Mouse (Mus musculus): ENCODE measurements around the gene Prrx2.
A peak's percentile ranks its signal among the peaks of the same experiment; 100 is the strongest.

Gene Prrx2

DNA sequence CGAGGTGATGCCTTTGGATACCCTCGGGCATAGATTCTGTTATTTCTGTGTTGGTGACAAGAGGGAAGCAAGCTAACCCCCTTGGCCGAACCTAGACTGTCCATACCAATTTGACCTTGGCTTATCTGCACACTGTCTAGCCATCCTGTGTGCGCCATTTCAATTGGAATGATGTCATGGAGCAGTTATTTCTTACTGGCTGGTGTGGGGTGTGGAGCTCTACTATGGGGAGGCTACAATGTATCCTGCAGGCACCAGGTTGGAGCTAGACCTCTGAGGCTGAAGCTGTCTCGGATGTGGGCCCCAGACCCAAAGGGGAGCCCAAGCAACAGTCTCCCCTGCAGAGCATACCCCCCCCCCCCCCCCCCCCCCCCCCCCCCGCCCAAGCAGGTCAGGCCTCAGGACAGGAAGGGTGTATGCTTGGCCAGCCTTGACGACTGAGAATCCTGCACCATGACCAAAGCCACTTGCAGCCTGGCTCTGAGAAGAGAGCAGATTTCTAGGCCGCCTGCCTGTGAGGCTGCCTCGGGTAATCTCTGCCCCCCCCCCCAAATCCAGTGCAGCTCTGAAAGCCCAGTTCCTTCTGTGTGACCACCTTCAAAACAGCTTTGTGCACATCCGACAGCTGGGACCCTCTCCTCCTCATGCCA lies at the start of gene Prrx2:
Gene Prrx2 (plus strand): TSS at position 600 of the 650 bp plus-strand sequence.
- DNase-seq = no peak

DNA sequence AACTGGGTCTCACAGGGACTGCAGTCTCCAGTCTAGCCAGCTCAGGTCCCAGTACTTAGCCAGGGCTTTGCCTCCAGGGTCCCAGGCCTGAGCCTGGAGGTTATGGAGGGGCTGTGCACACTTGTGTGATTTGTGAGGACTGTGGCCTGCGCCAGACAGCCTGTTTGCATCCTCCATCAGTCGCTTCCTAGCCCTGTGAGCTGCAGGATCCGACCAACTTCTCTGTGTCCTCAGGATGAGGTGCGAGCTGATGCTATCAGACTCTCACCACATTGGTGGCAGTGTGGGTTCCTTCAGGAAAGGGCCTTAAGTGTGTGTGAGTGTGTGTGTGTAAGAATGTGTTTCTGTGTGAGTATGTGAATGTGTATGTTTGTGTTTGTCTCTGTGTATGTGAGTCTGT lies 47.3 kb upstream of the Prrx2 start:
- no peak for DNase-seq

DNA sequence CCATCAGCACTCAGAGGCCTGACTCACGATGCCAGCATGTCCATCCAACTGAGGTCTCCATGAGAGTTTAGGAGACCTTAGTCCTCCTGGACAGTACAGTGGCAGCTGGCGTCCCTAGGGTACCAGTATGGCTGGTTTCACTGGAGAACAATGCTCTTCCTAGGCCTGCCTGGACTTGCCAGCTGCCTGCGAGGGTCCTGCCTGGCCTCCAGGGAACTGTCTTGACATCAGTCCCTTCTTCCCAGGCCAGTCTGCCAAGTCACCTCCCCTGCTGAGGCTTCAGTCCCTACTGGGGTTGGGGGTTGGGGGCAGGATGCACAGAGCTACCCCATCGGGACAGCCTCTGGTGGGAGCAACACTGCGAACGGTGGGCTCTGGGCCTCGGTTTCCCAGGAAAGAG lies 42.7 kb upstream of the Prrx2 start:
- DNase-seq = no peak

DNA sequence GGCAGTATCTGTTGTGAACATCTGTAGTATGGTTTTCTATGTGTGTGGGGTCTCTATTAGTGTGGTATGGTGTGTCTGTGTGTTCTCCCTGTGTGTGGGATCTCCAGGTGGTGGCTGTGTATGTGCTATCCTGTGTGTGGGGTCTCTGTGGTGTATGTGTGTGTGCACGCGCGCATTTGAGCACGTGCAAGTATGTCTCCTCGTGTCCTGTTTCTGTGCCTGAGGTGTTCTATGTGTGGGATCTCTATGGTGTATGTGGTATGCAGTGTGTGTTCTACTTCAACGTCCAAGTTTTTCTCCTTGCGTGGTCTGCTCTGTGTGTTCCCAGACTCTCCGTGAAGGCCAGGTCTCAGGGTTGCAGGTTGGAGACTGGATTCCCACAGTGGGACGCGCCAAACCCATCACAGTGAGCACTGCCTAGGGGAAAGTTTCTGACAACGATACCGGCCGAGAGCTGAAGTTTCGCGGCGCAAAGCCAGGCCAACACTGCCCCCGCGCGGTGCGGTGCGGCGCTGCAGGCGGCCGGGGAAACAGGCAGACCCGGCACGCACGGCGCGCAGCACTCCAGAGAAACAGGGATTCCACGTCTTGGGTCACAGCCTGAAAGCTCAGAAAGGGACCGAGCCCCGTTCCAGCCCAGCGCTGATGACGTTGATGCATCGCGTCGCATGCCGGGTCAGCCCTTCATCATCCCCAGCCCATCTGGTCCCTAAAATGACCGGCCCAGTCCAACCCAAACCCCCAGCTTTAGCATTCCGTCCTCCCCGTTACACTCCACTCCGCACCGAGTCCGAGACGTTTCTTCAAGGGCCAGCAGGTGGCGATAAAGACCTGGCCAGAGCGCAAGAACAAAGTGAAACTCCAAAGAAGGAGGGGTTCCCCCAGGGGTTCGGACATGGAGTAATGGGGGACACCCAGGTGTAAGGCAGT lies 40.3 kb upstream of the Prrx2 start:
- peak; percentile 96 for DNase-seq

DNA sequence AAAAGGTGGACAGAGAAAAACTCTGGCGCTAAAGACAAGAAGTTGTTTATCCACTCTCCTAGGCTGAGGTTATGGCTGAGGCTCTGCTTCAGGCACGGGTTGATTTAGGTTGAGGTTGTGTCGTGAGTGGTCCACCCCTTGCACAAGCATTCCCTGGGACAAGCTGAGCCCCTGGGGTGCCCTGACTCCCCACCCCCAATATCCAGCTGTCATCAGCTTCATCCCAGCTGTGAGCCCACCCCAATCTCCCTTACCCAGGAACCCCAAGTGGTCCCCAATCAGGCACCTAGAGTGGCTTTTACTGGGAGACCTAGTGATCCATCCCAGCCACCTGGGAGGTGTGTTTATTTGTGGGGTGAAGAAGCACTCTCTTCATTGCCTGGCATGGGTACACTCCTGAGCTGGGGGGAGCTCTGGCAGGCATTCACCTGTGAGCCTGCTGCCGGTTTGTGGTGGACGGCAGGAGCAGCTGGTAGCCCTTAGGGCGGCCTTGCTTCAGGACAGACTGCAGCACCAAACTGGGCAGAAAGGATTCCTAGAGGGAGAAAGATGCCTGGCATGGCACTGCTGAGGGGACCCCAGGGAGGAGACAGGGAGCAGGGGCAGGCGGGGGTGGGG lies 39.4 kb upstream of the Prrx2 start:
- no peak for DNase-seq

DNA sequence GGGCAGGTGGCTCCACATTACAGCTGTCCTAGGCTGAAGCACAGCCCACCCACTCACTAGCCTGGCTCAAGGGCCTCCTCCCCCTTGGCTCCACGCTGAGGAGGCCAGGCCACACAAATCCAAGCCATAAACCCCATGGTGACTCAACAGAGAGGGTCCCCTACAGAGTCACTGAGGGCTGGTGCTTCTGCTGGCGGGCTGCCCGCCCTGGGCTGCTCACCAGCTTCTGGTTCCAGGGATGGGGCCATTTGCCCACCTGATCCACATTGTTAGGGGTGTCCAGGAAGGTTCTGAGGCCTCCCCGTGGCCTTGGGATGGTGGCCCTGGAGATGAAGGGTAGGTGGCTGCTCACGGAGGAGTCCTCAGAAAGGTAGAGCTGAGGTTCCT lies 38.9 kb upstream of the Prrx2 start:
- DNase-seq = peak; percentile 32

DNA sequence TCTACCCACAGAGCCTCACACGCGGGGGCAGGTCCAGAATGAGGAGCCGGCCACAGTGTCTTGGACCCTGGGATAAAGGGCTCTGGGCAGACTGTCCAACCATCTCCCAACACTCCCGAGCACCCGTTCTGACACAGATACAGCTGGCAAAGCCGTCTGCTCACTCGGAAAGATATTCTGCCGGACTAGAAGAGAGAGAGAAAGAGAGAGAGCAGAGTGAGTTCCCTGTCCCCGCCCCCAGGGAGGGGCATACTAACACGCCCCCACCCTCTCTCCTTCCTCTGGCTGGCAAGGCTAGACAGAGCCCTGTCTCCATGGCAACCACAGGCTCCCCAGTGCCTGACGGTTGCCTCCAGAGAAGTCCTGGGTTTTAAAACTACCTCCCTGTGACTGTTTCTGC lies 38.4 kb upstream of the Prrx2 start:
- DNase-seq = peak; percentile 89

DNA sequence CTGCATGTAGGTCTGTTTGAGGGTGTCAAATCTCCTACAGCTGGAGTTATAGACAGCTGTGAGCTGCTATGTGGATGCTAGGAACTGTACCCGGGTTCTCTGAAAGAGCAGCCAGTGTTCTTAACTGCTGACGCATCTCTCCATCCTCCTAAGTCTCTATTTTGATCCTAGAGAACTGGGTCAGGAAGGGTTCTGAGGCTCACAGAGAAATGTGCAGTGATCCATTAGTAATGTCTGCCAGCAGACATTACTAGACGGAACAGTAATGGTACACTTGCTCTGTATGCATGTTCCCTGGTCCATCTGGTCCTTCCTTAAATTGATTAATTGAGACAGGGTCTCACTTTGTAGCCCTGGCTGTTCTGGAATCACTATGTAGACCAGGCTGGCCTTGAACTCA lies 35.3 kb upstream of the Prrx2 start:
- DNase-seq = no peak

DNA sequence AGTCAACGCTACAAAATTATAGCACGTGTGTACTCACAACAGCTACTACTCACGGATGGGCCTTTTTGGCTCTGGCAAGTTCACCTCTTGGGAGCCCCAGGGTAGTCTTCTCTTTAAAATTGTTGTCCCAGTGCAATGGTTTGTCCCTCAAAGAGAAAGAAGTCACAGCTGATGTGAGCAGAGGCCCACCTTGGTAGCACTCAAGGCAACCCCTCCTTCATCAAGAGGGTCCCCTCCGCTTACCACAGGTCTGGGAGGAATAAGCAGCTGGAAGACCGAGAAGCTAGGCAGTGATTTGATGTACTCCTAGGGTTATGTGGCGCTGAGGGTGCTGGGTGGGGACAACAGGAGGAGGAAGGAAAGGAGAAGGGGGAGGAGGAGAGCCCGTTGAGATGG lies 34.1 kb upstream of the Prrx2 start:
- DNase-seq = no peak

DNA sequence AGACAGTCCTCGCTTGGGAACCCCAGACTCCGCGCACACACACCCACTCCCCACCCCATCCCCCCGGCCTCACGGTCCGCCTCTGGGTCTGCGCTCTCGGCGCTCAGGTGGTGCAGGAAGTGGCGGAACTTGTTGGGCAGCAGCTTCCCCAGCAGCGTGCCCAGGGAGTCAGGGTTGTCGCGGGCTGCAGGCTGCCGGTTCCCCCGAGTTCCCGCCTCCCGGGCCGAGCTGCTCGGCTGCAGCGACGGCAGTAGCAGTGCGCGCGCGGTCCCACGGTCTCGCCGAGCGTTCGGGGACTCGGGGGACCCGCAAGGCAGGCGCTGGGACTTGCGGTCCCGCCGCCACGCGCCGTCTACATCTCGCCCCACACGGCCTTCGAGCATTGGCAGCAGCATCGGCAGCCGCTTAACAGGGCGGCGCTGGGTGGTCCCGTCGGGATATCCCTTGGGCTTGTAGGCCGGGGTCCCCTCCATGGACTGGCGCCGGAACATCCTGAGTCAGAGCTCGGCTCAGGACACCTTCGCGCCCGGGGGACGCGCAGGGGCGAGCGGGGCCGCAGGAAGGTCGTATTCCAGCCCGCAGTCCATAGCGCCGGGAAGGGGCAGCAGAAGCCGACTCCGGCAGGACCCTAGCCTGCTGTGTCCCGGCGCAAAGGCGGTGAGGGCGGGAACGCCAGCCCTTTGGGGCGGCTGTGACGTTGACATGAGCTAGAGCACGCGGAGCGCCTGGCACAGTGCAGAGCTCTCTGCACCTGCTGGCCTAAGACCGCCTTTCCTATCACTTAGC lies 33.5 kb upstream of the Prrx2 start:
- peak; percentile 61 for DNase-seq

DNA sequence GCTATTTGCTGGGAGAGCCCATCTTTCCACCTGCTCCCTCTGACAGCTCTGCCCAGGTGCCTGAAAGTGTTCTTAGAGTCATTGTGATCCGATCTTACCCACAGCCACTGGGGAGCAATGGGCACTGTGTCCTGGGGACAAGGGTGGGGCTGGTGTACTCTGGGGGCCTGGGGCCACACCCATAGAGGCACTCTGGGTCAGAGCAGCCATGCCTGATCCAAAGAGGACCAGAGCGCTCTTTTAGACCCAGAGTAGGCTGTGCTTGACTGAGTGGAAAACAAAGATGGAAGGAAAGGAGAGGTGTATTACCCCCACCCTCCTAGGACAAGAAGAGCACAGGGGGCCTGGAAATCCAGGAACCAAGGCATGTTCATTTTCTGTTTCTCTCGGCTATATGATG lies 31.2 kb upstream of the Prrx2 start, which contains the start of gene 1700001O22Rik:
Gene 1700001O22Rik (minus strand): TSS at position 58 of the 400 bp plus-strand sequence.
- DNase-seq = no peak

DNA sequence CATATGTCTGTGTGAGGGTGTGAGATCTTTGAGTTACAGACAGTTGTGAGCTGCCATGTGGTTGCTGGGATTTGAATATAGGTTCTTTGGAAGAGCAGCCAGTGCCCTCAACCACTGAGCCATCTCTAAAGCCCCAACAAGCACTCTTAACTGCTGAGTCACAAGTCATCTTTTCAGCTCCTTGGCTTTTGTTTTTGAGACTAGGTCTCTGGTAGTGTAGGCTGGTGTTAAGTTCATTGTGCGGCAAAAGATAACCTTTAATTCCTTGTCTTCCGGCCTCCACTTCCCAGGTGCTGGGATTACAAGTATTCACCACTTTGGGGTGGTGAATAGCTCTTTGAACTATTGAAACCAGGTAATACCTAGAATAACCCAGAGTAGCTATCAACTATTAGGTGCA lies 28.8 kb upstream of the Prrx2 start:
- DNase-seq = no peak

DNA sequence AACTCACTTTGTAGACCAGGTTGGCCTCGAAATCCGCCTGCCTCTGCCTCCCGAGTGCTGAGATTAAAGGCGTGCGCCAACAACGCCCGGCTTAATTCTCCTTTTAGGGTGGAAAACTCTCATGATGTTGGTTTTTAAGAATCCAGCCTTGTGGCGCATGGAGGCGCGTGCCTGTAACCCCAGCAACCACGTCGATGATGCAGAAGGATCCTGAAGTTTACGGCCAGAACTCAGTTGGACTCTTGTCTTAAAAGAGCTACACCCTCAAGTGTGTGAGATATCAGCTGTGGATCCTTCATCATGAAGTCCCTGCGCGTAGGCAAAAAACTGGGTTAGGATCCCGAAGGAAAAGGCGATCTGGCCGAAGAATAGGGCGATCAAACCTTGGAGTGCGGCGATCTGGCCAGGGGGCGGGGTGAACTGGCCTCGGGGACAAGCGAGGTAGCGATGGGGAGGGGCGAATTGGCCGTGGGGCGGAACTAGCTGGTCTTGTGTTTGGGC lies 27.6 kb upstream of the Prrx2 start:
- DNase-seq = no peak

DNA sequence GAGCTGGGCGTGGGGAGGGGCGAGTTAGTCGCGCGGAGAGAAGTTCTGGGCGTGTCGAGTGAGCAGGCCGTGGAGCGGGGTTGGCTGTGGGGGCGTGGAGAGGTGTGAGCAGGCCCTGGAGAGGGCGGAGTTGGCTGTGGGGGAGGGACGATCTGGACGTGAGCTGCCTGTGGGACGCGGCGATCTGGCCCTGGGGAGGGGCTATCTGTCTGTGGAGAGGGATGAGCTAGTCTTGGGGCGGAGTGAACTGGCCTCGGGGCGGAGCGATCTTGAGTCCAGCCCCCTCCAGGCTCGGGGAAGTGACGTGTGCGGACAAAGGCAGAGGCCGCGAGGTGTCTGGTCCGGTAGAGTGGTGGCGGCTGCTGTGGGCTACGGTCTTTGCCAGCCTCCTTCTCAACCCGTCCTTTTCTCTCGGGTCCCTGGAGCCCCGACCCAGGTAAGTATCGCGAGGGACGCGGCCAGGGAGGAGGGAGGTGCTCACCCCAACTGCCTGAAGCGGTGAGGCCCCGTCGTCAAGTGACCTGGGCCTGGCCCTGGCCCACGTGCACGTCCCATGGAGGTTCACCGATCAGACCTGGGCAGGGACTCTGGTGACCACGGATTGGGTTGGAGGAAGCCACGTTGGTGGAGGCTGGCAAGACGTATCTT lies 27.0 kb upstream of the Prrx2 start, which contains the start of gene Ntmt1:
Gene Ntmt1 (plus strand): TSS at position 179 of the 648 bp plus-strand sequence.
- DNase-seq = peak; percentile 100

DNA sequence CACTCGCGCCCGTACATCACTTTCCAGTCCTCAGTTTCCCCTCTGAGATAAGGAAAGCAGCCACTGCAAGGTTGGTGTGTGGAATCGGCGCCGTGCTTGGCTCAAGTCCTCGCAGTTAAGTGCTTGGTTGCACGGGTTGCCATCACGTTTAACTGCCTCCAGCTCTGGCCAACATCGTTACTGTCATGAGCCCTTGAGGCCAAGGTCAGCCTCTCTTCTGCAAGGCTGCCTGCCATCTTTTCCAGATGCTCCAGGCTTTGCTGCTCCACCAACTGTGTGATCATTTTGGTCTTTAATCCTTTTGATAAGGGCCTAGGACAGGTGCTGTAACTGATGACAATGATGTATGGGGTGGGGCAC lies 26.5 kb upstream of the Prrx2 start:
- DNase-seq = peak; percentile 21

DNA sequence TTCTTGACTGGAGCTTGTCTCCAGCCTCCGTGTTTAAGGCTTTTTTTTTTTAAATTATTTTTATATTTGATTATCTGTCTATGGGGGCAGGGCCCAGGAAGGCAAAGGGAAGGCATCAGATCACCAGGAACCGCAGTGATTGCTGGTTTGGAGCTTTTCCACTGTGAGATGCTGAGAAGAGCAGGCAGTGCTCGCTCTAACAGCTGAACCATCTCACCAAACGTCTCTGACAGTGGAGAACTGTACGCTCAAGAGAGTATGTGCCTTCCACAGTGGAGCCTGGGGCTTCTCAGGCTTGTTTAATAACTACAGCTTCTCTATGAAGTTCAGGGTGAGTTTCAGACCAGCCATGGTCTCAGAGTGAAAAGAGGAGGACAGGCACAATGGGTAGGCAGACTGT lies 25.3 kb upstream of the Prrx2 start:
- no peak for DNase-seq

DNA sequence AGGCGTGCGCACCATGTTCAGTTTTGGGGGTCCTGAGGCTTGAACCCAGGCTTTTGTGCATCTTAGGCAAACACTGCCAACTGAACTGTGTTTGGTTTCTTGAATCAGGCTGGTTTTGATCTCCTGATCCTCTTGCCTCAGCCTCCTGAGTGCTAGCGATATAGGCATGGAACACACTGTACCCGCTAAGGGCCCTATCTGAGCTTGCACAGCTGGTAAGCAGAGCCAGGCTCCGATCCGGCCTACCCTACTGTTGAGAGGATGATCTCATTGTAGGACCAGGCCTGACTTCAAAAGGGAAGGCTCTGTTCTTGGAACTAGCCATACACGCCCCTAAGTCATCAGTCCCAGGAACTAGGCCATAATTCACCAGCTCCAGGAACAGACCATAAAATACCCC lies 24.2 kb upstream of the Prrx2 start:
- DNase-seq = no peak

DNA sequence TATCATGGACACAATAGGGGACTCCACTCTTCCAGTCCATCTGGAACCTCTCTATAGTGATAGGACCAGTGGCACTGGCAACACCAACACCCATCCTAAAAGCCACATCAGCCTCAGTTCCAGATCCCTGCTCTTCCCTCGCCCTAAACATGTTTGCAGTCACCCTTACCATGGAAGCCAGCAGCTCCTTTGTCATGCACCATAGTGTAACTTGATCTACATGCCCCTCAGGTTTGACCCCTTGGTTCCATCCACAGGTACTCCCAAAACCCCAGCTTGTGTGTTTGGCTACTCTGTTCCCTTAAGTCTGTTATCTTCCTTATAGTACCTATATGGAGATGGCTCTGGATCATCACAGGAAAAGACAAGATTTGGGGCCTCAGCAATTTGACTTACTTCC lies 18.4 kb upstream of the Prrx2 start:
- DNase-seq = no peak

DNA sequence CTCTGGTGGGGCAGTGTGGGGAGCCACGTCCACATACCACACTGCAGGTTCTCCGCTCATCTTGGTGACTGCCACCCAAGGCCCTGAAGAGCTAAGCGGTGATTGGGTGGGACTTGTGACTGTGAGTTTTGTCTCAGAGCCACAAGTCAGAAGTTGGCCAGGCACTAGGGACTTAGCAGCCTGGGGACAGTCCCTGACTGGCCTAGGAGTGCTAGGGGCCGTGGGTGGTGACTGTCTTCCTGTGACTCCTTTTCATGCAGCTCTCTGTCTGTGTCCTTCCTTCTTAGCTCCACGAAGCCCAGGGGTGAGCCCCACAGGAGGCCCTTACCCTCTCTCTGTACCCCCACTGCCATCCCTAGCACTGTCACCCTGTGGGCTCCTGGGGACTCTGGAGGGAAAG lies 14.9 kb upstream of the Prrx2 start:
- DNase-seq = no peak

DNA sequence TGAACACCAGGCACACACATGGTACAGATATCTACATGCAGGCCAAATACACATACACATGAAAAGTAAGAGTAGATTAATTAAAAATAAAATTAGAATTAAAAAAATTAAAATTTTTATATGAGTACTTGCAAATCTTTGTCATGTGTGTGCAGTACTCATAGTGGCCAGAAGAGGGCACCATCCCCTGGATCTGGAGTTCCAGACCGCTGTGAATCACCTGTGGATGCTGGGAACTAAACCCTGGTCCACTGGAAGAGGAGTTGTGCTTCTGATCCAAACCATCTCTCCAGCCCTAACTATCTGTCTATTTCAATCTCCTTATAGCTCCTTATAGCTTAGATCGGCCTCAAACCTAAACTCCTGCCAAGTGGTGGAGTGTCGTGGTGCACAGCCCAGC lies 13.7 kb upstream of the Prrx2 start:
- DNase-seq = no peak

DNA sequence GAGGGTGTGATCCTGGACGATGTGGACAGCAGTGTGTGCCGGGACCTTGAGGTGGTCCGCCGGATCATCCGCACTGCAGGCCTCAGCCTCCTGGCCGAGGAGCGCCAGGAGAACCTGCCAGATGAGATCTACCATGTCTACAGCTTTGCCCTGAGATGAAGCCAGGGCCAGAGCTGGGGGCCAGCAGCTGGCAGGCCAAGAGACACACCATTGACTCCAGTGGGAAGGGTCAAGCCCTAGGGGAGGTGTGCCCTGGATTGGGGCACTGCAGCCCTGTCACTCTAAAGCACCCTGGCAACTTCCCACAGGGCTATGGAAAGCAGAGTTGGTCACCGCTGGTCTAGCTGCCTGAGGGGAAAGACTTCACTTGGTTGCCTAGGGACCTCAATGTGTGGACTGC lies 12.3 kb upstream of the Prrx2 start:
- no peak for DNase-seq

Data from kidney, postnatal 14 days (tissue).